Mouse (Mus musculus) hindbrain, embryonic 14.5 days (tissue): Measurements from ENCODE around the gene Chad. TPM values are rescaled to one million over a fixed set of nuclear protein-coding genes. Genes with fewer than 3 reads are reported as not detected.

ENCODE experiments used
- ATAC-seq: fragments of 200-750 bp; cut with Nextera tagmentation; 2 replicates; pipeline ENCODE4 v1.8.0; 2017; ENCODE audit warnings: moderate number of reproducible peaks, mild to moderate bottlenecking, moderate TSS enrichment, moderate library complexity; ENCODE audit not compliant: low FRiP score
- DNase-seq: peaks from one replicate; pipeline ENCODE4 v3.0.0-alpha.2; 2015; ENCODE audit warnings: low spot score
- H3K27ac ChIP-seq: fragments of 300-500 bp; sonication (generic); 2 replicates; pipeline ENCODE4 v1.5.1; 2014; ENCODE audit warnings: mild to moderate bottlenecking, moderate library complexity
- H3K27me3 ChIP-seq: fragments of 300-500 bp; sonication (generic); 2 replicates; pipeline ENCODE4 v1.6.1; 2014; ENCODE audit warnings: mild to moderate bottlenecking, low read length, mixed read lengths; ENCODE audit not compliant: control insufficient read depth, insufficient read depth
- H3K36me3 ChIP-seq: fragments of 300-500 bp; sonication (generic); replicated peaks from 2 replicates; pipeline ENCODE4 v1.6.1; 2014; ENCODE audit not compliant: control insufficient read depth, insufficient read depth
- H3K4me1 ChIP-seq: fragments of 300-500 bp; sonication (generic); replicated peaks from 2 replicates; pipeline ENCODE4 v1.6.1; 2014; ENCODE audit warnings: antibody characterized with exemption, low read length, mixed read lengths; ENCODE audit not compliant: control insufficient read depth, insufficient read depth
- H3K4me2 ChIP-seq: fragments of 300-500 bp; sonication (generic); replicated peaks from 2 replicates; pipeline ENCODE4 v1.6.1; 2014; ENCODE audit warnings: mild to moderate bottlenecking, moderate library complexity
- H3K4me3 ChIP-seq: fragments of 300-500 bp; sonication (generic); replicated peaks from 2 replicates; pipeline ENCODE4 v1.5.1; 2014; ENCODE audit warnings: mild to moderate bottlenecking, low read length
- H3K9ac ChIP-seq: fragments of 300-500 bp; sonication (generic); 2 replicates; pipeline ENCODE4 v1.6.1; 2014
- H3K9me3 ChIP-seq: fragments of 300-500 bp; sonication (generic); 2 replicates; pipeline ENCODE4 v1.6.1; 2016; ENCODE audit warnings: low read length; ENCODE audit not compliant: control insufficient read depth
- WGBS: fragments of 180-500 bp; shearing (Covaris S2); extraction: QIAGEN DNeasy Blood & Tissue Kit; methylation state at CpG from one replicate; pipeline ENCODE4 v1.1.7; 2014; 5-methylcytosine and 5-hydroxymethylcytosine counted together
- polyA plus RNA-seq: library from polyadenylated mRNA; unstranded; fragments of >200 nt; fragmentation: Nextera tagmentation; extraction: Ambion mirVana; gene quantifications from 2 replicates; pipeline ENCODE4 v1.2.1, GENCODE M21; 2014

Chad gene
- polyA plus RNA-seq, 1 experiment from 2014 or later = 0.15 TPM

DNA sequence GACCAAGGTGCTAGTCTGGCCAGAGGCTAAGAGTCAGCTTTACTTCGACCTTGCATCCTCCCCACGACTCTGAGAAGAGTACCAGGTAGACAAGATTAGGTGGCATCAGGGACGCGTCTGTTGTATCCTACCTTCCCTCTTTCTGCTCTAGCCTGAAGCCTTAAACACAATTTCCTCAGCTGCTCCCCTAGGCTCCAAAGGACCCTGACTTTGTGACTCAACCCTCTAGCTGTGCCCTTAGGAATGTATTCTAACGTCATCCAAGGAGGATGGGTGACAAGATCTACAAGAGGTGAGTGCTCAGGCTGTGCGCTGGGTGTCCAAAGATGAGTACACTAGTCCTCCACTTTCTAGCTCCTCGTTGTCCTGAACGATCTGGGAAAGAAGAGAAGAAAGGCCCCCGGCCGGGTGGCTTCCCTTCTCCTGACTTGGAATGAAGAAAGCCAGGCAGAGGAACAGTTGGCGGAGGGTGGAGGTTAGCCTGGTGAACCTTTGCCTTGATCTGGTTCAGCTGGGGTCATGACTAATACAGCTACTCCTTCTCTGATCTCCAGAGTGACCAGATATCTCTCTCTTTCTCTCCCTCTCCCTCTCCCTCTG, 37.6 kb downstream of the Chad start:
- no peak overlapping the region for H3K9ac ChIP-seq
- WGBS = 75% methylated on average over 11 of the region's 11 CpGs
- H3K36me3 ChIP-seq = no peaks in the 10 kb centered on the region
- H3K4me2 ChIP-seq = peak overlapping the region; percentile 69
- 0 out of 2 replicates have a peak, but pooled peaks cover 10% of the 10 kb centered on the region for H3K27me3 ChIP-seq
- H3K9me3 ChIP-seq = no peaks in the 10 kb centered on the region
- no peak for DNase-seq
- H3K4me3 ChIP-seq = no peak overlapping the region
- peaks cover 11% of the 10 kb centered on the region for H3K4me1 ChIP-seq
- no peak for ATAC-seq
- no peak overlapping the region for H3K27ac ChIP-seq

DNA sequence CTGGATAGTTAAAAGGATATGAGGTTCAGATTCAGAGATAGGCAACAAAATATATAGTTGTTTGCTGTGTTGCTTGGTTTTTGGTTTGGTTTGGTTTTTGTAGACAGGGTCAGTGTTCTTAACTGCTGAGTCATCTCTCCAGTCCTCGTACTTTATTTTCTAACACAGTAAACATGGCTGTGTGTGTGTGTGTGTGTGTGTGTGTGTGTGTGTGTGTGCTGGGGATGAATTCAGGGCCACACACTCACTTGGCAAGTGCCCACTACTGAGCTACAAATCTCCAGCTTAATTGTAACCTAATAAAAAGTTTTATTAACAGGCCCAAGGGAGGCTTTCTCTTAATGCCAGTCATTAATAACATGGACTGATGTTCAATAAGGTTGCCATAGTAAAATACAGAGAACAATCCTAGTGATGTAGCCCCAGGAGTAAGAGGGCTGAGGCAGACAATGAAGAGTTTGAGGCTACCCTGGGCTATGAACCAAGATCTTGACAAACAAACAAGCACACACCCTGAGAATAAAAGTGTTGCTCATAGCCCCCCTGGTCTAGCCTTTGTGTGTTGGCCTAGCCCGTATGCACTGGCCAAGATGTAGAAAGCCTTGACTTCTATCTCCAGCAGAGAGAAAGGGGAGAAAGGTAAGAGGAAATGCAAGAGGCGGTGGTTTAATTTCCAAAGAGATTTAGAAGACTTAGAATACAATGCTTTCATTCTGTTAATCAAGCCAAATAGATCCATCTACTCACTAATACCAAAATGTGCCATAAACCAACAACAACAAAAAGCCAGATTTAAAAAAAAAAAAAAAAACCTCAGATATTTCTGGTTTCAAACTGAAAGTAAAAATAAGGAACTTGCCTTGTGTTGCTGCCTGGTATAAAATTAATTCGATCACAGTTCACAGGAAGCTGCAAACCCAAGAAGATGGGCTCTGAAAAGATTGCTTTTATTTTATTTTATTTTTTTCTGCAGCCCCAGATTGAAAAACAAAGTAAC, 46.2 kb downstream of the Chad start:
- Histone ChIP-seq H3K4me2 (no peak overlapping the region), H3K36me3 (no peaks in the 10 kb centered on the region), H3K4me1 (no peaks in the 10 kb centered on the region), H3K9me3 (no peaks in the 10 kb centered on the region), H3K4me3 (no peak overlapping the region), H3K27me3 (no peaks in the 10 kb centered on the region), H3K9ac (no peak overlapping the region), H3K27ac (no peak overlapping the region)
- 69% methylated on average over 4 of the region's 4 CpGs for WGBS
- peak; percentile 25 for DNase-seq
- peak; percentile 64; the same call in 1 of the 2 replicates for ATAC-seq

DNA sequence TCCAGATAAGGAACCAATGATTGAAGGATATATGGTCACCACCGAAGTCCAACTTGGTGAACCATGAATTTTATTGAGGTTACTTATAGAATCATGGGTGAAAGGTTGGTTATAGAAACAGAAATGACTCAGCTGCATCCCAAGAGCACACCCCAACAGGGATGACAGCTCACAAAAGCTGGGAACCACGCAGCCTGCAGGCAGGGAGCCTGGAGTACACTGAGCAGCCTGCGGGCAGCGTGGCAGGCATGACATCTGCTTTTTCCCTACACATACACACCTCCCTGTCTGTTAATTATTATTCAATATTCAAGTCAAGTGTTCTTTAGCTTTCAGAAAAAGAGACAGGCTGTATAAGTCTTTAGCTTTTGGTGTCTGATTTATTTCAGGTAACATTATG, 49.8 kb downstream of the Chad start:
- Histone ChIP-seq H3K4me2 (no peak overlapping the region), H3K36me3 (no peaks in the 10 kb centered on the region), H3K27me3 (no peaks in the 10 kb centered on the region), H3K4me3 (no peak overlapping the region), H3K9me3 (no peaks in the 10 kb centered on the region), H3K9ac (no peak overlapping the region), H3K27ac (no peak overlapping the region), H3K4me1 (no peaks in the 10 kb centered on the region)
- ATAC-seq = no peak
- 69% methylated on average over 4 of the region's 4 CpGs for WGBS
- DNase-seq = no peak

DNA sequence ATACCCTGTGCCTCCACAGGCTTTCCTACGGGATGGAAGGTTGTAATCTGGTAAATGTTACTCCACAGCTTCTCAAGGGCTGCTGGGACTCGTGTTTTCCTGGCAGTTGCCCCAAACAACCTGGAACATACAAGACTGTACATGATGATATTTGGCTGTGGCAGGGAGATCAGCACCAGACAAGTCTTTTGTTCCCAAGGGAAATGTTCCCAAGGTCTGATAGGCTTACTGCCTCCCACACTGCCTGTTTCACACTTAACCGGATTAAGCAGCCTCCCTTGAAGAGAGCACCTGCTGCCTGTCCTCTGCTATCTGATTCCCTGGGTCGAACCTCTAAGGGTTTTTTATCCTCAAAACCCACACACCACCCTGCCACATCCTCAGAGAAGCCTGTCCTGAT, 50.6 kb downstream of the Chad start:
- Histone ChIP-seq H3K9ac (no peak overlapping the region), H3K27me3 (no peaks in the 10 kb centered on the region), H3K4me2 (no peak overlapping the region), H3K27ac (no peak overlapping the region), H3K36me3 (no peaks in the 10 kb centered on the region), H3K4me1 (no peaks in the 10 kb centered on the region), H3K4me3 (no peak overlapping the region), H3K9me3 (no peaks in the 10 kb centered on the region)
- ATAC-seq (no peak), DNase-seq (no peak)
- WGBS = 35% methylated on average over 4 of the region's 4 CpGs

DNA sequence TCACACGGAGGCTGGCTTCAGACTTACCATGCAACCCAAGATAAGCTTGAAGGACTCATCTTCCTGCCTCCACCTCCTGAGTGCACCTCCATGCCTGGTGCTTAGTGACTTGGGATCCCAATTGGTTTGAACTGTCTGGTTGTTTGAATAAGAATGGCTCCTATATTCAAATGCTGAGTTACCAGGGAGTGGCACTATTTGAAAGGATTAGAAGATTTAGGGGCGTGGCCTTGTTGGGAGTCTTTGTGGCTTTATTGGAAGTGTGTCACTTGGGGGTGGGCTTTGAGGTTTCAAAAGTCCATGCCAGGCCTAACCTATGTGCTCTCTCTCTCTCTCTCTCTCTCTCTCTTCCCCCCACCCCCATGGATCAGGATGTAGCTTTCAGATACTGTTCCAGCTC, 52.8 kb downstream of the Chad start:
- Histone ChIP-seq H3K4me1 (no peaks in the 10 kb centered on the region), H3K9ac (no peak overlapping the region), H3K9me3 (no peaks in the 10 kb centered on the region), H3K4me3 (no peak overlapping the region), H3K27me3 (no peaks in the 10 kb centered on the region), H3K4me2 (no peak overlapping the region), H3K27ac (no peak overlapping the region), H3K36me3 (no peaks in the 10 kb centered on the region)
- DNase-seq = no peak
- no peak for ATAC-seq
- 97% methylated on average over 2 of the region's 2 CpGs for WGBS

Other genes starting within 250 kb of the Chad start
- 94.9 and 105 TPM in 2 replicates for gene Luc7l3, start 243.1 kb upstream of the Chad start, polyA plus RNA-seq
- gene Ankrd40, start 237.0 kb upstream of the Chad start, polyA plus RNA-seq = 12.8 and 12.9 TPM in 2 replicates
- gene Abcc3, start 172.1 kb upstream of the Chad start, polyA plus RNA-seq = 0.85 and 1.1 TPM in 2 replicates
- 18.6 and 22.8 TPM in 2 replicates for gene Cacna1g, start 90.8 kb upstream of the Chad start, polyA plus RNA-seq
- gene Spata20, start 78.9 kb upstream of the Chad start, polyA plus RNA-seq = 0.33 and 1.3 TPM in 2 replicates
- 1.6 and 2.0 TPM in 2 replicates for gene Epn3, start 65.1 kb upstream of the Chad start, polyA plus RNA-seq
- 3.3 and 5.1 TPM in 2 replicates for gene Mycbpap, start 43.3 kb upstream of the Chad start, polyA plus RNA-seq
- gene Rsad1, start 15.8 kb upstream of the Chad start, polyA plus RNA-seq = 6.5 and 7.5 TPM in 2 replicates
- gene Acsf2, start 36.8 kb downstream of the Chad start, polyA plus RNA-seq = 2.1 and 2.5 TPM in 2 replicates
- 132 and 139 TPM in 2 replicates for gene Lrrc59, start 64.7 kb downstream of the Chad start, polyA plus RNA-seq
- 118 and 140 TPM in 2 replicates for gene Mrpl27, start 88.7 kb downstream of the Chad start, polyA plus RNA-seq
- gene Eme1, start 88.9 kb downstream of the Chad start, polyA plus RNA-seq = 3.1 and 4.2 TPM in 2 replicates
- gene Xylt2, start 112.5 kb downstream of the Chad start, polyA plus RNA-seq = 13.2 and 14.8 TPM in 2 replicates
- gene Gm11541, start 139.5 kb downstream of the Chad start, polyA plus RNA-seq = 0.27 TPM in 1 of 2 replicates, not detected in the other
- not detected in 2 replicates for gene Cdc34b, start 176.7 kb downstream of the Chad start, polyA plus RNA-seq
- gene Tmem92, start 217.7 kb downstream of the Chad start, polyA plus RNA-seq = not detected in 2 replicates